Mouse (Mus musculus): ENCODE results near the gene Olfr598. TPM values are rescaled to one million over a fixed set of nuclear protein-coding genes. Genes with fewer than 3 reads are reported as not detected.
"Not testable (repeated sequence)": the region's sequence is repeated elsewhere in the genome, so short reads cannot be mapped to it uniquely, and the experiment has no call there.

Olfr598 gene
- not detected in 2 replicates for polyA plus RNA-seq (2015; fragmentation: Nextera tagmentation; extraction: Ambion mirVana)

- H3K9me3 ChIP-seq = no peaks in the 10 kb centered on the region
- H3K4me1 ChIP-seq = no peaks in the 10 kb centered on the region
- H3K27me3 ChIP-seq = no peaks in the 10 kb centered on the region
- no peak within 1 kb of the TSS for H3K9ac ChIP-seq (replicated peaks)
- H3K4me2 ChIP-seq (replicated peaks) = no peak within 1 kb of the TSS
- no peaks in the 10 kb centered on the region for H3K36me3 ChIP-seq
- no peak for ATAC-seq (replicated peaks)
- H3K4me3 ChIP-seq = no peak within 1 kb of the TSS
- H3K27ac ChIP-seq (replicated peaks) = no peak within 1 kb of the TSS
Measured at GRCm38 (mm10) chr7:103323268-103323667, at the start of gene Olfr598. Gene Olfr598, plus strand, starts transcription at chr7:103323568.

- not testable (repeated sequence) for ATAC-seq (replicated peaks); H3K27me3 ChIP-seq; H3K4me3 ChIP-seq; H3K36me3 ChIP-seq; H3K9ac ChIP-seq (replicated peaks); H3K4me2 ChIP-seq (replicated peaks); H3K27ac ChIP-seq (replicated peaks); H3K4me1 ChIP-seq; H3K9me3 ChIP-seq
- 89% methylated on average over 2 of the region's 2 CpGs for WGBS
Measured at GRCm38 (mm10) chr7:103305348-103305747, 18.0 kb upstream of the Olfr598 start, which contains the start of gene Olfr596. Gene Olfr596, plus strand, starts transcription at chr7:103305648.

- H3K27ac ChIP-seq (replicated peaks); H3K4me2 ChIP-seq (replicated peaks); H3K4me3 ChIP-seq; H3K9ac ChIP-seq (replicated peaks); H3K27me3 ChIP-seq; H3K9me3 ChIP-seq; H3K4me1 ChIP-seq; ATAC-seq (replicated peaks); H3K36me3 ChIP-seq: not testable (repeated sequence)
- WGBS = 92% methylated on average over 2 of the region's 2 CpGs
Measured at GRCm38 (mm10) chr7:103316015-103316414, 7.4 kb upstream of the Olfr598 start, which contains the start of gene Olfr597. Gene Olfr597, plus strand, starts transcription at chr7:103316315.

DNA sequence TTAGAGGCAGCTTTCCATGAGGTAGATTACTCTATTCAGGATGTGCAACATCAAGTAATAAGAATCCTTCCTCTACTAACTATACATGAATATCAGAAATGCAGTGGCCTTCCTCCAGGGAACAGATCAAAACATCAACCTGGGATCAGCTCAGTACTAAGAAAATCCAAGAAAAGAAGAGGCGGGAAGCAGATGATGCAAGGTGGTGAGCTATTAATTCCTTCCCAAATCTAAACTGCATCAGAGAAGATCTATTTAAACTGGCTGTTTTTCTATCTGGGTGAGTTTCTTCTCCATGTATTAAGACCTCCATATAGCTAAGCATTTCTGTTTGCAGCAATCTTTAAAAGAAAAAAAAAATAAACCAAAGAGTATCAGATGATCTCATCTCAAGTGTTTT lies 12.2 kb downstream of the Olfr598 start, which contains the start of gene Olfr599:
Olfr599 (plus strand) TSS at position 301 of the 400 bp plus-strand sequence.
- H3K9ac ChIP-seq (replicated peaks) = no peak within 1 kb of the TSS
- H3K4me2 ChIP-seq (replicated peaks) = no peak within 1 kb of the TSS
- H3K4me3 ChIP-seq = no peak within 1 kb of the TSS
- H3K27me3 ChIP-seq = no peaks in the 10 kb centered on the region
- no peaks in the 10 kb centered on the region for H3K36me3 ChIP-seq
- H3K9me3 ChIP-seq = no peaks in the 10 kb centered on the region
- ATAC-seq (replicated peaks) = no peak
- 85% methylated on average over 1 of the region's 1 CpGs for WGBS
- no peaks in the 10 kb centered on the region for H3K4me1 ChIP-seq
- H3K27ac ChIP-seq (replicated peaks) = no peak within 1 kb of the TSS

- H3K9me3 ChIP-seq = no peaks in the 10 kb centered on the region
- no peaks in the 10 kb centered on the region for H3K27me3 ChIP-seq
- H3K4me1 ChIP-seq = no peaks in the 10 kb centered on the region
- H3K4me3 ChIP-seq = no peak within 1 kb of the TSS
- no peak within 1 kb of the TSS for H3K27ac ChIP-seq (replicated peaks)
- no peak within 1 kb of the TSS for H3K4me2 ChIP-seq (replicated peaks)
- no peak within 1 kb of the TSS for H3K9ac ChIP-seq (replicated peaks)
- no peak for ATAC-seq (replicated peaks)
- no peaks in the 10 kb centered on the region for H3K36me3 ChIP-seq
Measured at GRCm38 (mm10) chr7:103349569-103349968, 26.2 kb downstream of the Olfr598 start, which contains the start of gene Olfr600. Gene Olfr600, minus strand, starts transcription at chr7:103349669.

- Histone ChIP-seq H3K27me3 (no peaks in the 10 kb centered on the region), H3K36me3 (no peaks in the 10 kb centered on the region), H3K27ac (replicated peaks) (no peak within 1 kb of the TSS), H3K4me2 (replicated peaks) (no peak within 1 kb of the TSS), H3K4me1 (no peaks in the 10 kb centered on the region), H3K9ac (replicated peaks) (no peak within 1 kb of the TSS), H3K4me3 (no peak within 1 kb of the TSS), H3K9me3 (no peaks in the 10 kb centered on the region)
- no peak for ATAC-seq (replicated peaks)
- WGBS = 87% methylated on average over 1 of the region's 1 CpGs
Measured at GRCm38 (mm10) chr7:103362555-103362954, 39.2 kb downstream of the Olfr598 start, which contains the start of gene Olfr601. Gene Olfr601, minus strand, starts transcription at chr7:103362655.

Other genes starting within 250 kb of the Olfr598 start
- not detected in 2 replicates for gene Olfr584, start 241.7 kb upstream of the Olfr598 start, polyA plus RNA-seq (2015; fragmentation: Nextera tagmentation; extraction: Ambion mirVana)
- not detected in 2 replicates for gene Olfr585, start 225.8 kb upstream of the Olfr598 start, polyA plus RNA-seq (2015; fragmentation: Nextera tagmentation; extraction: Ambion mirVana)
- not detected in 2 replicates for gene Olfr586, start 197.9 kb upstream of the Olfr598 start, polyA plus RNA-seq (2015; fragmentation: Nextera tagmentation; extraction: Ambion mirVana)
- gene Olfr588-ps1, start 182.7 kb upstream of the Olfr598 start, polyA plus RNA-seq (2015; fragmentation: Nextera tagmentation; extraction: Ambion mirVana) = not detected in 2 replicates
- gene Olfr589, start 167.2 kb upstream of the Olfr598 start, polyA plus RNA-seq (2015; fragmentation: Nextera tagmentation; extraction: Ambion mirVana) = not detected in 2 replicates
- gene Olfr591, start 145.2 kb upstream of the Olfr598 start, polyA plus RNA-seq (2015; fragmentation: Nextera tagmentation; extraction: Ambion mirVana) = not detected in 2 replicates
- not detected in 2 replicates for gene Olfr592, start 138.8 kb upstream of the Olfr598 start, polyA plus RNA-seq (2015; fragmentation: Nextera tagmentation; extraction: Ambion mirVana)
- gene Olfr593, start 111.7 kb upstream of the Olfr598 start, polyA plus RNA-seq (2015; fragmentation: Nextera tagmentation; extraction: Ambion mirVana) = not detected in 2 replicates
- gene Olfr594, start 106.6 kb upstream of the Olfr598 start, polyA plus RNA-seq (2015; fragmentation: Nextera tagmentation; extraction: Ambion mirVana) = not detected in 2 replicates
- gene Usp17ld, start 71.1 kb upstream of the Olfr598 start, polyA plus RNA-seq (2015; fragmentation: Nextera tagmentation; extraction: Ambion mirVana) = not detected in 2 replicates
- not detected in 2 replicates for gene Olfr596, start 17.9 kb upstream of the Olfr598 start, polyA plus RNA-seq (2015; fragmentation: Nextera tagmentation; extraction: Ambion mirVana)
- gene Olfr597, start 7.3 kb upstream of the Olfr598 start, polyA plus RNA-seq (2015; fragmentation: Nextera tagmentation; extraction: Ambion mirVana) = not detected in 2 replicates
- gene Olfr599, start 12.3 kb downstream of the Olfr598 start, polyA plus RNA-seq (2015; fragmentation: Nextera tagmentation; extraction: Ambion mirVana) = not detected in 2 replicates
- not detected in 2 replicates for gene Olfr600, start 26.1 kb downstream of the Olfr598 start, polyA plus RNA-seq (2015; fragmentation: Nextera tagmentation; extraction: Ambion mirVana)
- not detected in 2 replicates for gene Olfr601, start 39.1 kb downstream of the Olfr598 start, polyA plus RNA-seq (2015; fragmentation: Nextera tagmentation; extraction: Ambion mirVana)
- gene Olfr603, start 62.6 kb downstream of the Olfr598 start, polyA plus RNA-seq (2015; fragmentation: Nextera tagmentation; extraction: Ambion mirVana) = not detected in 2 replicates
- not detected in 2 replicates for gene Usp17lc, start 91.5 kb downstream of the Olfr598 start, polyA plus RNA-seq (2015; fragmentation: Nextera tagmentation; extraction: Ambion mirVana)
- gene Olfr605, start 121.9 kb downstream of the Olfr598 start, polyA plus RNA-seq (2015; fragmentation: Nextera tagmentation; extraction: Ambion mirVana) = not detected in 2 replicates
- not detected in 2 replicates for gene Olfr606, start 125.5 kb downstream of the Olfr598 start, polyA plus RNA-seq (2015; fragmentation: Nextera tagmentation; extraction: Ambion mirVana)
- gene Olfr607, start 140.6 kb downstream of the Olfr598 start, polyA plus RNA-seq (2015; fragmentation: Nextera tagmentation; extraction: Ambion mirVana) = not detected in 2 replicates
- not detected in 2 replicates for gene Olfr608, start 146.3 kb downstream of the Olfr598 start, polyA plus RNA-seq (2015; fragmentation: Nextera tagmentation; extraction: Ambion mirVana)
- not detected in 2 replicates for gene Olfr609, start 174.5 kb downstream of the Olfr598 start, polyA plus RNA-seq (2015; fragmentation: Nextera tagmentation; extraction: Ambion mirVana)
- gene Olfr610, start 188.6 kb downstream of the Olfr598 start, polyA plus RNA-seq (2015; fragmentation: Nextera tagmentation; extraction: Ambion mirVana) = not detected in 2 replicates
- not detected in 2 replicates for gene Olfr611, start 197.3 kb downstream of the Olfr598 start, polyA plus RNA-seq (2015; fragmentation: Nextera tagmentation; extraction: Ambion mirVana)
- not detected in 2 replicates for gene Olfr612, start 219.1 kb downstream of the Olfr598 start, polyA plus RNA-seq (2015; fragmentation: Nextera tagmentation; extraction: Ambion mirVana)
- not detected in 2 replicates for gene Olfr613, start 224.5 kb downstream of the Olfr598 start, polyA plus RNA-seq (2015; fragmentation: Nextera tagmentation; extraction: Ambion mirVana)
- not detected in 2 replicates for gene Olfr615, start 232.5 kb downstream of the Olfr598 start, polyA plus RNA-seq (2015; fragmentation: Nextera tagmentation; extraction: Ambion mirVana)
- gene Olfr616, start 245.6 kb downstream of the Olfr598 start, polyA plus RNA-seq (2015; fragmentation: Nextera tagmentation; extraction: Ambion mirVana) = not detected in 2 replicates
- not detected in 2 replicates for gene Olfr617, start 249.5 kb downstream of the Olfr598 start, polyA plus RNA-seq (2015; fragmentation: Nextera tagmentation; extraction: Ambion mirVana)

Data from forebrain, embryonic 15.5 days (tissue).